Mouse (Mus musculus) activated CD4-positive, CD25-positive, alpha-beta regulatory T cell, adult 4 months (primary cell): Measurements from ENCODE around the gene Spata31d1d. TPM values are rescaled to one million over a fixed set of nuclear protein-coding genes. Genes with fewer than 3 reads are reported as not detected.
A peak's percentile ranks its signal among the peaks of the same experiment; 100 is the strongest.
"Not testable (repeated sequence)": the region's sequence is repeated elsewhere in the genome, so short reads cannot be mapped to it uniquely, and the experiment has no call there.

Experiments
- ATAC-seq: one replicate; pipeline ENCODE4 v1.8.0; 2017
- polyA plus RNA-seq, 2 experiments: library from polyadenylated mRNA; unstranded; fragments of 100-300 nt; shearing (Covaris generic); gene quantifications; one replicate each; pipeline ENCODE4 v1.2.1; 2017

Gene Spata31d1d
- polyA plus RNA-seq, 2 experiments from 2014 or later: not detected

DNA sequence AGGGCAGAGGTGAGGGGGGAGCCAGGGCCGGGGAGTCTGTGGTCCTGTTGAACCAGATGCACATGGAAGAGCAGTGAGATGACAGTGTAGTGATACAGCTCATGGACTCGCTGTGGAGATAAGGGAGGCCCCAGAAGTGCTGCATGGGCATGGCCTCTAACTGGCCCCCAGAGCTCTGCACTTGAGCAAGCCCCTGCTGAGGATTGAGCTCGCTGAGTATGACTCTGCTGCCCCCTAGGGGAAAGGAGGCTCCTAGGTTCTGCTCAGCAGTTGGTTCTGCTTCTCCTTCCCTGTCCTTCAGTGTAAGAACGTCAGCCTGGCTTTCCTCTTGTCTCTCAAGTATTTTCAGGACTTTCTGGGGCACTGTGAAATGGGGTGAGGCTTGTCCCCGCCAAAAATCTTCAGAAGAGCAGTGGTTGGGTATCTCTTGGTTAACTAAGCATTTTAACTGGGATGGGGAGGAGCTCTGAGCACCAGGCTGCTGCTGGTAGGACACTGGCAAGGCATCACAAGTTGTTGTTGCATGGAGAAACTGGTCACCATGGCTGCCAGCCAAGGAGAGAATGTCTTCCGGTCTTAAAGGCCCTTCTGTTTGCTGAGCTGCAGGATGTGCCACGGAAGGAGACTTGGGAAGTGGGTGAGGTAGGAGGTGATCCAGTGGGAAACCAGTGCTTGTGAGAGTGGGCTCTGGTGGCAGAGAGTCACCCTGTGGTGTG is 3.0 kb downstream of the Spata31d1d start:
- ATAC-seq: peak; percentile 96

DNA sequence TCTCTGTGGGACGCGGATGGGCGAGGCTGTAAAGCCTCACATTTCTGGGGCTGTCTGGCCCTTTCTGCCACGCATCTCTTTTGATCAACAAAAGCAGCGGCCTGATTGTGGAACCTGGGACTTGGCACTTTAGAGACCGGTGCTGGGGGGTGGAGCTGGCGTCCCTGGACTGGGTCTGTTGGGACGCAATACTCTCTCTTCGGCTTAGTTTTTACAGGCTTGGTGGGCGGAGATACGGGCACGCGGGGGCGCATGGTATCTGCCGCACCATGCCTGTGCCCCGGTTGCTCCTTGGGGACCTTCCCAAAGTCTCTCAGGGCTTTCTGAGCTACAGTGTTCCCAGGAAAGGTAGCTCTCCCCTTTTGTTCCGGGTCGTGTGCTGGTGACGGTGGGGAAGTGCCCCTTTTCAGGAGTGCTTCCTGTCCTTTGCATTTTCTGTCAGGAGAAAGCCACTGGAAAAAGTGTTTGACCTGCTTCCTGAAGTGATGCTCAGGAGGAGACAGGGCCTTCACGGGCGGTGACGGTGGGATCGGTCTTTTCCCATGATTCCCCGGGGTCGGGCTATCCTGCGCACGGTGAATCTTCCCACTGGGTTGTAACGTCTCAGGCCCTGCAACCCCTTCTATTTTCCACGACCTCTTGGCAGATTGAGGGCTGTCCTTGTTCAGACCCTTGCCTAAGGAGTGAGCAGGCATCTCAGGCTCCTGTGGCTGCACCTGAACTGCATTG is 5.2 kb downstream of the Spata31d1d start:
- no peak for ATAC-seq

DNA sequence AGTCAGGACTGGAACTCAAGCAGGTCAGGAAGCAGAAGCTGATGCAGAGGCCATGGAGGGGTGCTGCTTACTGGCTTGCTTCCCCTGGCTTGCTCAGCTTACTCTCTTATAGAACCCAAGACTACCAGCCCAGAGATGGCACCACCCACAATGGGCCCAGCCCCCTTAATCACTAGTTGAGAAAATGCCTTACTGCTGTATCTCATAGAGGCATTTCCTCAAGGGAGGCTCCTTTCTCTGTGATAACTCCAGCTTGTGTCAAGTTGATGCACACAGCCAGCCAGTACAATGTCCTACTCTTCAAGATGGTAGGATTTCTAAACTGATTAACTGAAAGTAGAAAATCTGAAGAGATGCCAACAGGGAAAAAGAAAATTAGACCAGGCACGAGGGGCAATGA is 9.5 kb downstream of the Spata31d1d start:
- not testable (repeated sequence) for ATAC-seq

DNA sequence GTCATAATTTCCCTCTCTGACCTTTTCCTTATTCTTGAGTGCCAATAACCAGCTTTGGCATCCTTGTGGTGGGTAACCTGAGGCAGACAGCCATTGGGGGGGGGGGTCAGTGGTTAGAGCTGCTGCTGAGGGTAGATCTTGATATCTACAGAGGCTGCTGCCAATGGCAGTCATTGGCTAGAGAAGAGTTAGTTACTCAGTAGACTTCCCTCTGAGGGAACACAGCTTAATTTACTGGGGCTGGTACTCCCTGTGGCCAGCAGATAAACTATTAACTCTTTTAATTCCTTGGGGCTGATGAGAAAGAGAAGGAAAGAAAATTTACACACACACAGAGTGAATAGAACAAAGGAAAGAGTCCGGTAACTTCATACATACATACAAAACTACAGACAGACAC is 12.1 kb downstream of the Spata31d1d start:
- no peak for ATAC-seq

DNA sequence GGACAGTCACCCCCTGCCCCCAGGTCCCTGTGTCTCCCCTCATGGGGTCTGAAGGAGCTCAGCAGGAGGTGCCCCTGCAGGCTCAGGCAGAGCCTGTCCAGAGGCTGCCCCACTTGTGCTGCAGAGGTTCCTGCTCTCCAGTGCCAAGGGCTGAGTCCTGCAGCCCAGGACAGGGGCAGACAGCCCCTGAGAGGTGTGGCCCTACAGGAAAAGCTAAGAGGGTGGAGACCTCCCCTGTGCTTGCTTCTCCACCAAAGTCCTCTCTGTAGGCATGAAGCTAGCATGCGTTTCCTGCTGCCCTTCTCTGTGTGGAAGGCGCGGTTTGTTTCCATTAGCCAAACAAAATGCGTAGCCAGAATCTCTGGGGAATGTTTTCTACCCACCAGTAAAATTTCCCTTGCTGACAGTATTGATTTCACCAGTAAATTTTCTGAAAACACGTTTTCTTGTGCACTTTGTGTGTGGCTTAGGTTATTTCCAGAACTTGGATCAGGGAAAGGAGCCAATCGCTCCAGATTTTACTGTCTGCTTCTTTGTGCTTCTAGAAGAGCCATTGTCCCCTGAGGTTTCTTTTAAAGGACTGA is 12.6 kb downstream of the Spata31d1d start:
- ATAC-seq: not testable (repeated sequence)

DNA sequence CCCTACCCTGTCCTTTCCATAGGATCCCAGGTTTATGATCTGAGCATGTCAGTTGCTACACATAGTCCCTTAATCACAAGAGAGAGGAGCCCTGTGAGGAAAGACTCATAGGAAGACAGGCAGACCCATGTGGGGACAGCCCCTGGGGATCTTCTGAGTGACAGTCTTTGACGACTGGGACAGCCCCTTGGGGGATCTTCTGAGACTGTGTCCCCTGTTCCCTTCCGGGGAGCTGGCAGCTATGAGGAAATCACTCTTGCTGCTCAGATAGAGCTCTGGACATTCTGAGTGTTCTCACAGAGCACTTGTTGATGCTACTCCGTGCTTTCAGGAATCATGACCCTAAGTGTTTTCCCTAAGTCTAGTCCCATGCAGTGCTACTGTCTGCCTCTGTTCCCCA is 17.8 kb downstream of the Spata31d1d start:
- peak; percentile 98 for ATAC-seq

DNA sequence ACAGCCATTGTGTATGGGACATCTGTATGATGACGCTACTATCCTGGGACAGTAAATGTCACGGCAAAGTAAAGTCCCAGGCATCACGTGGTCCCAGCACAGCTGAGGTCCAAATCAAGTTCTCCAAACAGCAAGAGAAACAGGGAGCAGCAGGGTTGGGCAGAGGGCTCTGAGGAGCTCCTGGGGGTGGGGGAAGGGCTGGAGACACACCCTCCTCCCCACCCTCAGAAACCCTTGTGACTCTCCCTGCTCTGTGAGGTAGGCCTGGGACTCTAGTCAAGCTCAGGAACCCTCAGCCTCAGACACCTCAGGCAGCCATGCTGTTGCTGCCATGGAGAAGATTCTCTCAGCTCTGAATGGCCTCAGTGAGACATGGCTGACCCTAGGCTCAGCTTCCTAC is 19.6 kb downstream of the Spata31d1d start, which contains the start of gene Spata31d1b:
Gene Spata31d1b, plus strand, starts transcription at position 301 of the 400 bp plus-strand sequence.
- not testable (repeated sequence) for ATAC-seq

DNA sequence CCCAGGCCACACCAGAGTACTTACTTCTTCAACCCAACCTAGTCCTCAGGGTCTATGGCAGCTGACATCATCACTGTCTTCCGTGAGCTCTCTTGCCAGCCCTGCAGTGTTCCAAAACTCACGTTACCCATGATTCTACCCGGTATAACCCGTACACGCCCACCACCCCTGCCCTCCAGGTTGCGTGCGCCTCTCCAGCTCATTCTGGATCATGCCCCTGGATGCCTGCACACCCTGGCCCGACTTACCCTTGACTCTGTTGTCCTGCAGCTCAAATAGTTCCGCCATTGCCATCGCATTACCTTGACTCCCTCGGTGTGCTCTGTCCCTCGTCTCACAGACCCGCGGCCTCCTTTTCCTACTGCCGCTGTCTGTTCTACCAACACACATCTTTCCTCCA is 21.3 kb downstream of the Spata31d1d start, which contains the start of gene Spata31d1a:
Gene Spata31d1a, minus strand, starts transcription at position 101 of the 400 bp plus-strand sequence.
- no peak for ATAC-seq

DNA sequence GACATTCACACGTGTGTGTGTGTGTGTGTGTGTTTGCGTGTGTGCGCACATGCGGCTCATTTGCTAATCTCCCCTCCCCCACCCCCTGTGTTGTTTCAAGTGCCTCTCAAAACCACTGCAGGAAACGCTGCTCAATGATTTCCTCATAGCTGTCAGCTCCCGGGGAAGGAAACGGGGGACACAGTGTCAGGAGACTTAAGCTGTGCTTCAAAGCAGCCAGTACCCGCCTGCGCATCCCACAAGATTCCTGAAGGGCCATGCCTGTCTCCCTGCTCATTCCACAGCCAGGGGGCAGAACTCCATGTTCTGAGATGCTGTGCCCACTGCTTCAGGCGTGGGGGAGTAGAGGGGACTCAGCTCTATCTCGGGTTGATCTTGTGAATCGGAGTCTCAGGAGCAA is 27.0 kb downstream of the Spata31d1d start:
- peak; percentile 91 for ATAC-seq

DNA sequence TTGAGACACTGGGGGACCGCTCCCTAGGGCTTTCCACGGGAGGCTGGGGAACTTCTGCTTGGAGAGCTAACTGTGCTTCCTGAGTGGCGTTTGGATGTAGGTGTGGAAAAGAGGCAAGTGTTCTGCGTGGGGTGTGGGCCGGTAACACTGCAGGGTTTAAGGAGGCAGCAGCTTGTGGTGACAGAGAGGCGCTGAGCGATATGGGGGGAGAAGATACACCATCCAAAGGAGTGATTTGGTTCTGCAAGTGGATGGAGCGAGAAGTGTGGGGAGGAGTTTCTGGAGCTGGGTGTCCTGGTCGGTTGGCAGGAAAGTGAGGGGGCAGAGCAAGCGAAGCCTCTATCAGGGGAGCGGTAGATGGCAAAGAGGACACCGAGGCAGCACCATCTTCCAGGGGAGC is 28.0 kb downstream of the Spata31d1d start:
- no peak for ATAC-seq

DNA sequence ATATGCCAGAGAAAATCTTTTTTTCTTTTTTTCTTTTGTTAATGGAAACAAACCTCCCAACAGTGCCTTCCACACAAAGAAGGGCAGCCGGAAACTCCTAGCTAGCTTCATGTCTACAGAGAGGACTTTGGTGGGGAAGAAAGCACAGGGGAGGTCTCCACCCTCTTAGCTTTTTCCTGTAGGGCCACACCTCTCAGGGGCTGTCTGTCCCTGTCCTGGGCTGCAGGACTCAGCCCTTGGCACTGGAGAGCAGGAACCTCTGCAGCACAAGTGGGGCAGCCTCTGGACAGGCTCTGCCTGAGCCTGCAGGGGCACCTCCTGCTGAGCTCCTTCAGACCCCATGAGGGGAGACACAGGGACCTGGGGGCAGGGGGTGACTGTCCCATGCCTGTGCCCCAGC is 31.4 kb downstream of the Spata31d1d start:
- ATAC-seq: not testable (repeated sequence)

DNA sequence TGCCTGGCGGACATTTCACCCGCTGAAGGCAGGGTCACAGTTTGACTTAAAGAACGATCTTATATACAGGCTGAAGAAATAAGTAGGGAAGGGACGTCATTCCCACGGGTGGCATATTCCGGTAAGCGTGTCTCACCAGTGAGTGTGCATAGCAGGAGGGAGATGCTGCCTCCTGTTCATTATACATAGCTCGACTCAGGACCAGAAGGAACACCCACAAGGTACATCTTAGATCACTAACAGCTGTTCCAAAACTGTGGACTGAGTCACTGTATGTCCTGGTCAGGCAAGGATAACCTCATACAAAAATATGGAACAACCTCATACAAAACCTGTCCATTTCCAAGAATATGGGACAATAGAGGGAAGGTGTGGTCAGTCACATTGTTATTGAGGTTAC is 32.4 kb downstream of the Spata31d1d start:
- ATAC-seq: no peak

DNA sequence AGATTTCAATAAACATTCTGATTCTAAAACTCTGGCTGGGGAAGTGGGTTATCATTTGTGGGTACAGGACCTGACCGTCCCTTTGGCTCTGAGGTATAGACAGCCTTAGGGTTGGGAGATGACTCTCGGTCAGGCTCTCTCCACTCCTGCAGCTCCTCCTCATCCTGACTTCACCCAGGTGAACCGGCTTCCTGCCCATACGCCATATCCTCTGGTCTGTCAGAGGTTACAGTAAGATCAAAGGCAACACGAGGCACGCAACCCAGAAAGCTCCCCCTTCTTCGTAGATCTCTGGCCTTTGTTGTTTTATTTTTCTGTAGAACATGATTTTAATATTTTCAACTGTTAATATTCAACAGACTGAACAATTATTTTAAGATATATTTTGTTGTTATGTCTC is 35.8 kb downstream of the Spata31d1d start:
- ATAC-seq: peak; percentile 78

DNA sequence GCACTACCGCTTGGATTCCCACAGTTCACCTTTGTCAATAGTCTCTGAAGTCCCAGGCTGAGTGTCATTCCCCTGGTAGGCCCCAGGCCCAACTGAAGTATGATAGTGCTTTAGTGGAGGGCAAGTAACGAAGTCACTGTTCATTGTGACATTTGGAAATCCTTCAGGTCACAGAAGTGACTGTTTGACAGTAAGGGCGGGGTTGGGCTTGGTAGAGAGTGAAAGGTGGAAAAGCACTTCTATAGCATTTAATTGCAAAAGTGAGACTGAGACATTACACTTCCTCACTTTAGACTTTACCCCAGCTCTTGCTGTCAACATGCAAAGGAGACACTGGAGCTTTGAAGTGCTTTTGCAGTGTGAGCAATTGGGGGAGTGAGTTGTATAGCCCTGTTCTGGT is 37.5 kb downstream of the Spata31d1d start, which contains the start of gene 4921517D22Rik:
Gene 4921517D22Rik, minus strand, starts transcription at position 101 of the 400 bp plus-strand sequence.
- no peak for ATAC-seq

DNA sequence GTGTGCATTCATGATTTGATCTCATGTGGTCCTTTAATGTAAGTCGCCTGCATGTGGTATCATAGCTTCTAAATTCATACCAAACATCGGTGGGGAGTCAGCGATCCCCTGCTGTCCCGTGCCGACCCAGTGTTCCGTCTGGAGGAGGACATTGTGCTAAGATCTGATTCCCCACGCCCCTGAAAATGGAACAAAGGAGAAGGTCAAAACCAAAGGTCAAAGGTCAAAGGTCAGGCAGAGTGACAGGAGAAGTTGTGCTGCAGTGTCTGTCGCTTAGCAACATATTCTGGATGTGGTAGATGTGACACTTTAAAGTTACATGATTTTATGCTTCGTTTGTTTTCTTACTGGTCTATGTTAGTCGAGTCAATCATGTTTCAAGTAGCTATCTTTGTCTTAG is 40.1 kb downstream of the Spata31d1d start:
- ATAC-seq: no peak

DNA sequence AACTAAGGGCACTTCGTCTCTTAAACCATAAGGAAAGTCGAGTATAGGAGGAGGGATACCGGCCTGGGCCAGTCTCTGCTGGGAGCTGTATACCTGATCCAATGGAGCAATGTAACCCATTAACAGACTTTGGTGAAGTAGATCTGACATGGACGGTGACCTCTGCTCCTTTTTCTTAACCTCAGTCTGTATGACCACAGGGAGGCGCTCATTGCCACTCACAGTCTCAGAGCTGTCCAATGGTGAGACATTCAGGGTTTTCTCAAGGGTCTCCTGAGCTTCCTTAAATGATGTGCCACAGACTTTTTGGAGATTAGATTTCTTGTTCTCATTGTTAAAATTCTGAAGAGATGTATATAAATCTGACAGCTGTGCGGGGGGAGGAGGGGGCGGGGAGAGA is 41.0 kb downstream of the Spata31d1d start:
- ATAC-seq: no peak

DNA sequence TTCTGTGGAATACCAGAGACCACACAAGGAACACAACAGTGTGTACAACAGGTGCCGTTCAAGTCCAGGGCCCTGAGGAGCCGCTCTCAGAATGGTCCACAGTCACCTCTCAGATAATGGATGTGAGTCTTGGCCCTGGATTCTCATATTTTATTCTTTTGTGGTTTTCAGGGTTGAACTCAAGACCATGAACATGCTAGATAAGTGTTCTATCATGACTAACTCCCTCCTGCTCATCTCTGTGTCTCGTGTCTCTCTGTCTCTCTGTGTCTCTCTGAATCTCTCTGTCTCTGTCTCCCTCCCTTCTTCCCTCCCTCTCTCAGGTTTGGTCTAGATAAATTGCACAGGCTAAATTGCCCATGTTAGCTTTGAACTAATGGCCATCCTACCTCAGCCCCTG is 41.7 kb downstream of the Spata31d1d start:
- no peak for ATAC-seq

DNA sequence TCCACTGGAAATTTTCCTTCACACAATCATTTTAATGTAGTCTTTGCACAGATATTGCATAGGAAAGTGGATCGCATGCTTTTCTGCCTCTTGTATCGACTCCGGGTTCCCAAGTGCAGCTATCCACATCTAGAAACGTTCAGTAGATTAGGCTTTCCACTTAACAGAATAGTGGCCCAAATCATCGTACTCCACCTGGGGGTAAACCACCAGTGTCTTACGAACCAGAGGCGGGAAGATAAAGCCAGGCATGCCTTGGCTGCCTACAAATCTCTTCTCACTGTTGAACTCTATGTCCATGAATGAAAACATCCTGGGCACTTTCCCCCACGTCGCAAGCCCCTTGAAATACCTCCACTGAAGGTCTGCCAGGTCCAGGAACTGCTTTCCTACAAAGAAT is 42.2 kb downstream of the Spata31d1d start:
- no peak for ATAC-seq

DNA sequence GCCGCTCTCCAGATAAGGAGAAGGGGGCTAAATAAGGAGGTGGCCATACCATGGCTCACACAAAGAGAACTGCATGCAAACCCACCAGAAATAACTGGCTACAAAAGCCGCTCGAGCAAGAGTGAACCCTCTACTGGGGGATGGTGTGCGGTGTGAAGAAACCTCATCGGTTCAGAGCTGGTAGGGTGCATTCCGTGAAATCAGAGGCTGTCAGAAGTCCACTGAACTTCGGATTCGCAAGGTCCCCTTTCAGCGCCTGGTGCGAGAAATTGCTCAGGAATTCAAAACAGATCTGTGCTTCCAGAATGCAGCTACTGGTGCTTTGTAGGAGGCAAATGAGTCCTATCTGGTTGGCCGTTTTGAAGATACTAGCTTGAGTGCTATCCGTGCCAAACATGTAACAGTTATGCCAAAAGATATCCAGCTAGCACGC is 43.2 kb downstream of the Spata31d1d start:
- ATAC-seq: no peak

DNA sequence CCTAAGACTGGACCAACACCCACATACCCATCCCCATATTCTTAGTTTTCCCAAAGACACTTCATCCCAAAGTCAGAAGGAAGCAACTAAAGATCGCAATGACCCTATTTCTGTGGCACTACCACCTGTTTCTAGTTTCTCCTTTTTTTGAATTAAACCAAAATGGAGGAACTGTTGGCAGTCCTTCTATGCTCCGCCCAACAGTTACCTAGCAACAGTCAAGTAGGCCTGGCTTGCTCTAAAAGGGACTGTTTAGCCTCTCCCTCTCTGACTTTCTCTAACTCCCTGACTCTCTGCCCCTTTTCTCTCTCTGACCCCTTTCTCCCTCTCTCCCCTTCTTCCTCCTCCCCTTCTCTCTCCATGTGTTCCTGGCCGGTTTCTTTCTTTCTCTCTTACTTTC is 46.3 kb downstream of the Spata31d1d start:
- no peak for ATAC-seq

DNA sequence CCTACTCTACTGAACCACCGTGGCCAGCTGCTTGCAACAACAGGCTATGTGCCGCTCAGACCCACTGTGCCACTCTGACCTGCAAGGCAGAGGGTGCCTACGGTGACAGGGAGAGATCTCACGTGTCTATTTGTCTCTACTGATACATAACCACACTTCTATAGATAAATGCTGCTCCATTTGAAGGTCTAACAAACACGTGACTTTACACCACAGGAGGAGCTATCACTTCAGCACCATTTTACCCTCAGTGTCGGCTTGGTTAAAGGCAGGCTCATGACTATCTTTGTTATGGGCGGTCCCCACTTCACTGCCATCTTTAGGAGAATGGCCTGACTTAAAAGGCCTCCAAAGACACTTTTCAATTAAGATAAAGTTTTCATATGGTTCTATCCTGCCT is 48.9 kb downstream of the Spata31d1d start:
- peak; percentile 19 for ATAC-seq

DNA sequence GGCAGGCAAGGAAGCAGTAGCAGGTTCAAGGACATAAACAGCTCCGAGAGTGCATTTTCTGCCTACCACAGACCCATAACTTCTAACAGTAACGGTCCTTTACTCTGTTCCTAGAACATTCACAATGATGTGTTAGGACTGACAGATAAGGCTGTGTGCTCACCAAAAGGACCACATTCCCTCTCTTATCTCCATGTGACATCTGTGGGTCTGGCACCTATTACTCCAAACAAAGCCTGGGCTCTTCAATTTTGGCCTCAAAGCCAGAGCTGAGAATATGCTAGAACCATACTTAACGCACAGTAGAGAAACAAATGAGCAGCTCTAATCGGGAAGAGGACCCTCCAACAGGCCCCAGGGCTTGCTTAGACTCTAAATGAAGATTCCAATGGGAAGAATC is 51.6 kb downstream of the Spata31d1d start:
- ATAC-seq: no peak

DNA sequence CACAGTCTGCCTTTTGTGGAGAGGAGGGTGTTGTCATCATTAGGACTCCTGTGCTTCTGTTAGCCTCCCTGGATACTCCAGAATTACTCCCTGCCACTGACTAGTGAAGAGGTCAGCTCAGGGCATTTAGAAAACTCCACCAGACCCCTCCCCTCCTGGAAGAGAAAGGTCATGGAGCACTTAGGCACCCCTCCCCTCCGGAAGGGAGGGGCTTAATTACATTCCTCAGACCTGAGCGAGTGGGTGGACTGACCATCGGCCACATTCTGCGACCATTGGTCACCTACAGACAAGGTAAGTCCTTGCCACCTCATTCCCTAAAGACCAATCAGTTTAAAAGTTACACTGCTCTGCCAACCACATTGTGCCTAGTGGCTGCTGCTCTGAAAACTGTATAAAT is 52.2 kb downstream of the Spata31d1d start:
- ATAC-seq: no peak
